Mouse (Mus musculus) liver, adult 2 months (tissue): ENCODE measurements around the gene Nav2.

Source experiments
- CTCF ChIP-seq: fragments of 200-500 bp; IDR thresholded peaks from 2 replicates; pipeline ENCODE4 v1.5.1; 2011; ENCODE audit warnings: low read depth, low read length, control low read depth
- POLR2A ChIP-seq: fragments of 200-500 bp; IDR thresholded peaks from 2 replicates; pipeline ENCODE4 v1.6.1; 2011; ENCODE audit warnings: low read length, control low read depth; ENCODE audit not compliant: insufficient read depth; ENCODE audit errors: extremely low read depth

DNA sequence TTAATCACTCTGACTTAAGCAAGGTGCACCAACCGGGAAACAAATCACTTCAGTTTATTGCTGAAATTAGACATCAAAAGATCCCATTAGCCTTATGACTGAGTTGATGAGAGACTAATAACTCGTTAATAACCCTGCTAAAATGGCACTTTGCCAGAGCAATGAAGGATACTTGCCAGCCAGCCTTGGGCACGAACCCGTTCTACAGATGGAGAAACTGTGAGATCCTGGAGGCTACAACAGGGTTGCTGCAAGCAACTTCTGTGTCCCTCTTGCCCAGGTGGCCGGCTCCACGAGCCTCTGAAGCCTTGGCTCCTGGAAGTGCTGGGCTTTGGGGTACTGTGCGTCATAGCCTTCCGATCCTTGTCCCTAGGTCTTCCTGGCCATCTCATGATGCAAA lies 681.1 kb downstream of the Nav2 start:
- no peak for TF ChIP-seq CTCF
- no peak for TF ChIP-seq POLR2A
